Mouse (Mus musculus): ENCODE results near the gene 2810004N23Rik. TPM values are rescaled to one million over a fixed set of nuclear protein-coding genes. Genes with fewer than 3 reads are reported as not detected.
A peak's percentile ranks its signal among the peaks of the same experiment; 100 is the strongest.
"Not testable (repeated sequence)": the region's sequence is repeated elsewhere in the genome, so short reads cannot be mapped to it uniquely, and the experiment has no call there.

The 2810004N23Rik gene
- total RNA-seq, 2 experiments from 2014 or later = 19.5 to 23.3 TPM

- no peak for DNase-seq (ENCODE audit: low spot score in 2 of 2)
Observed at GRCm38 (mm10) chr8:124867126-124867525, 4.2 kb upstream of the 2810004N23Rik start.

DNA sequence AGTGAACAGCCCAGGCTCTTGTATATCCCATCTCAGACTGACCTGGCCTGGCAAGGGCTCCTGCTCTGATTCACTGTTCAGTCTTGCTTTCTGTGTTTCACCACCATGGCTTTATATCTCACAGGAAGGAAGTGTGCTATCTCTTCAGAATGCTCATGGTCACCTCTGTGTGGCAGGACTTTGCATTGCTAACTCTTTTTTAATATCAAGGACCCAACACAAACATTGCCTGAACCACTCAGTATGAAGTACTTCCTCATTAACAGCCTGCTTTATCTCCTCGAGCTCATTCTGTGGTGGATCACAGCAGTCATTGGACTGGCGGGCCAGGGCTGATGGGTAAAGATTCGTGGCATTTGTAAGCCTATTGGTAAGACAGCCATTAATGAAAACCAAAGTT is 3.7 kb upstream of the 2810004N23Rik start:
- no peak for DNase-seq (ENCODE audit: low spot score in 2 of 2)

DNA sequence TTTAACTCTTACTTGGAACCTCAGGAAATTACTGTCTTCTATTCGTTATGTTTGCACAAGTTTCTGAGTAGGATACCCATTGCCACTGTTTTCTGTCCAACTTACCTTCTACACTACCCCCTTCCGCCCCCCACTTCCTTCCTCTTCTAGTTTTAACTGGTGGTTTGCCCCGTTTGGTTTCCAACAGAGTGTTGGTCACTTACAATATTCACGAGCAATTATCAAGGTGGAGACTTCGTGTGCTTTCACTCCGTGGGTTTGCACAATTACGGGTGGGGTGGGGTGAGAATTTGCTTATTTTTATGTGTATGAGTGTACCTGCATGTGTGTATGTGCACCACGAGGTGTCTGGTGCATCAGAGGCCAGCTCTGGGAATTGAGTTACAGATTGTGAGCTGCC is 809 bp upstream of the 2810004N23Rik start:
- DNase-seq (ENCODE audit: low spot score in 2 of 2) = no peak

- no peak for DNase-seq (ENCODE audit: low spot score in 2 of 2)
Observed at GRCm38 (mm10) chr8:124863163-124863677, 300 bp upstream of the 2810004N23Rik start.

DNA sequence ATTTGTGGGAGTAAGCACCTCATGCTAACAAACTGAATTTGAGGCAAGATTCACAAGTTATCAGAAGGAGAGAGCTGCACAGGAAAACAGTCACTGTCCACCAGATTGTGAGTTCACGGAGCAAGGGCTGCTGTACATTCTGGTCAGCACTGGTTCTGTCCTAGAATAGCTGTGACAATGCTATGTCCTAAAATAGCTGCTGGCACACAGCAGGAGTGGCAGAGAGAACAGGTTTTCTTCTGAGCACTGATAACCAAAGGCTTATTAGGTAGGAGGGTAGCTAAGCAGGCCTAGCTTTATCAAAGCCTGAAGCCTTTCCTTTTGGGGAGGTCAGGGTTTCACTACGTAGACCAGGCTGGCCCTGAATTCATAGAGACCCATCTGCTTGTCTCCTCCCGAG is 2.7 kb downstream of the 2810004N23Rik start:
- DNase-seq (ENCODE audit: low spot score in 2 of 2) = no peak

DNA sequence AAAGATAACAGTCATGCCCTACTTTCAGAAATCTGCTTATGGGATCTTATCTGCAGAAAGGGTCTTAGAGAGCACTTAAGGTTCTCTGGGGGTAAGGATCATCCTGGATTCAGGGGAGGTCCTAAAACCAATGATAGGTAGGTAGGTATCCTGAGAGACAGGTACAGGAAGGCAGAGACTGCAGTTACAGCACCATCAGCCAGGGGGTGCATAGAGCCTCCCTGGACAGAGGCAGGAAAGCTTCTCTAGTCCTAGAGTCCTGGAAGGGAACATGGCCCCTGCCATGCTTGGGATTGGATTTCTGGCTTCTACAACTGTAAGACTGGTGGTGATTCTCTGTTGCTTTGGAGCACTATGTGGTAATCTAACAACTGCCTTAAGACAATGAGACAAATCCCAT is 3.5 kb downstream of the 2810004N23Rik start:
- no peak for DNase-seq (ENCODE audit: low spot score in 2 of 2)

GRCm38 (mm10) chr8:124853511-124853910 is 9.4 kb downstream of the 2810004N23Rik start:
- no peak for DNase-seq (ENCODE audit: low spot score in 2 of 2)

DNA sequence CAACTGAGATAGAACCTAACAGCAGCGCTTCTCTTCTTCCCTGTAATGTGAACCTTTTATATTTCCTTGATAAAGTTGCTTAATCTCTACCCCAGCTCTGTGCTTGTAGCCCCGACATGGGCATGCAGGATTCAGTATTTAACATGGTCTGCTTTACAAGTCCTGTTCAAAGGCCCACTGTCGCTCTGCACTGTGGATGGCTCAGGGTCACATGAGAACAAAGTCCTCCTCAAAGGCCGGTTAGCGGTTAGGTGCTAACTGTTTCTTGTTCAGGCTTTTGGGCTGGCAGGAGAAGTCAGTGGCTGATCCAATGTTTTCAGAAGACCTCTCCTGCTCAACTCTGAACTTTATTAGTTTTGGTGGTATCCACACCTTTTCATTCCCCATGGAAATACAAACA is 17.3 kb downstream of the 2810004N23Rik start:
- DNase-seq (ENCODE audit: low spot score in 2 of 2) = no peak

GRCm38 (mm10) chr8:124845131-124845530 is 17.8 kb downstream of the 2810004N23Rik start:
- DNase-seq (ENCODE audit: low spot score in 2 of 2) = no peak

DNA sequence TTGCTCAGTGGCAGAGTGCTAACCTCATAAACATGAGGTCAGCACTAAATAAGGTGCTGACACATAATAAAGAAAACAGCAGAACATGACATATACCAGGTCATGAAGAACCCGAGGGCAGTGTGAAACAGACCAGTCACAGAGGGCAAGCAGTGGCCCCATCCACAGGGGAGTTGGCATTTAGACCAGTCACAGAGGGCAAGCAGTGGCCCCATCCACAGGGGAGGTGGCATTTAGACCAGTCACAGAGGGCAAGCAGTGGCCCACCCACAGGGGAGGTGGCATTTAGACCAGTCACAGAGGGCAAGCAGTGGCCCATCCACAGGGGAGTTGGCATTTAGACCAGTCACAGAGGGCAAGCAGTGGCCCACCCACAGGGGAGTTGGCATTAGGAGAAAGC is 20.0 kb downstream of the 2810004N23Rik start:
- DNase-seq (ENCODE audit: low spot score in 2 of 2) = not testable (repeated sequence)

DNA sequence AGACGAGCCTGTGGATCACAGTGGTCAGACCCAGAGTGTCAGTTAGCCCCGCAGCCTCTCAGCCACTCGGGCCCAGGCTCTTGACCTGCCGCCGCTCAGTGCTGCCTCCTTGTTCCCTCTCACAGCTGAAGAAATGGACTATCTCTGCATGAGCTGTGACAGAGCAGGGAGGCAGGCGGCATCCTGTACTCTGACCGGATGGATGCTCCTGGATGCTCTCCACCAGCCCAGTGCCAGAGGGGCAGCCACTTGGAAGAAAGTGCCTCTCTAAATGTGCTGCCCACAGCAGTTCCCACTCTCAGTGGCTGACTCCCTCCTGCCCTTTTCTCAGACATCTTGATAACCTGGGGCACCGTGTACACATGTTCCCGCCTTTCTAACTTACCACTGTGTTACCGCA is 21.1 kb downstream of the 2810004N23Rik start:
- DNase-seq (ENCODE audit: low spot score in 2 of 2) = no peak

DNA sequence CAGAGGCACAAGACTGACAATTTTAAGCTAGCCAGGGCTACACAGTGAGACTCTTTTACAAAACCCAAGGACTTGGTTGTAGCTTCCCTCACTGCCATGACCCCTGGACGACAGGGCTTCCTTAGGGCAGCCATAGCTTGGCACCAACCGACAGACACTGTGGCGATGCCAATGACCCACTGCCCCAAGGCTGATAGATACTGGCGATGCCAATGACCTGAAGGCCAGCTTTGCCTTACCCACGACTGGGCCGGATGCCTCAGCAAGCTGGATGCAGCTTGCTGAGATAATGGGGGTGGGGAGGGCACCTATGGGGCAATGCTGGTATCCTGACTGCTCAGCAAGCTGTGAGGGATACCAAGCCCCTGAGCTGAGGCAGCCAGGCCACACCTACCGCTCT is 22.0 kb downstream of the 2810004N23Rik start:
- DNase-seq (ENCODE audit: low spot score in 2 of 2) = no peak

GRCm38 (mm10) chr8:124839371-124839770 is 23.5 kb downstream of the 2810004N23Rik start:
- no peak for DNase-seq (ENCODE audit: low spot score in 2 of 2)

GRCm38 (mm10) chr8:124837956-124838355 is 25.0 kb downstream of the 2810004N23Rik start:
- no peak for DNase-seq (ENCODE audit: low spot score in 2 of 2)

GRCm38 (mm10) chr8:124836907-124837306 is 26.0 kb downstream of the 2810004N23Rik start:
- DNase-seq (ENCODE audit: low spot score in 2 of 2) = no peak

DNA sequence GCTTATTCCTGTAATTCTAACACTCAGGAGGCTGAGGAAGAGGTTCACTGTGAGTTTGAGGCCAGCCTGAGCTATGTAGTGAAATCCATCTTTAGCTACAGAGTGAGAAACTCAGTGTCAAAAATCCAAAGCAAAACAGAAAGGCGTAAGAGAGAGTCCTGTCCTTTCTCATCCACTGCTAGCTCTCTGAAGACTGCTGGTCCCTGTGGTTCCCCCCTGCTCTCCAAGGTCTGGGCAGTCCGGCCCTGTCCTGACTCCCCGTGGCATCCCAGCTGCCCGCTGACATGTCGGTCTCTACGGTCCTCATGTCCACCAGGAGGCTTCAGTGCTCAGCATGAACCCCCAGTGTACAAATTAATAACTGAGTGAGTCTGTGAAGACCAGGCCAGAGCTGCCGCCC is 26.6 kb downstream of the 2810004N23Rik start:
- DNase-seq (ENCODE audit: low spot score in 2 of 2) = no peak

DNA sequence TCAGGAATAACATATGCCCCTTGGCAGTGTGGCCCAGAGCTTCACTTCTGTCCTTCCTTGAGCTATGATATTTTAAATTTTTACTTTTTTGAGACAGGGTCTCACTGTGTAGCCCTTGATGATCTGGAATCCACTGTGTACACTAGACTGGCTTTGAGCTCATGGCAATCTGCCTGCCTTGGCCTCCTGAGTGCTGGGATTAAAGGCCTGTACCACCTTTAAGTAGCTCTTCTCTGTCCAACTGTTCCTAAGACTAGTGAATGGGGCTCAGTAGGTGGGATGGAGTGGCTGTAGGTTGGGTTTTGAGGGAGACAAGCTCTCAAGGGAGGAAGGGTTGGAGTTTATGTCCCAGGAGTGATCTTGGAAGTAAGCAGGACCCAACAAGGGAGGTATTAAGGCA is 27.1 kb downstream of the 2810004N23Rik start:
- DNase-seq (ENCODE audit: low spot score in 2 of 2) = no peak

DNA sequence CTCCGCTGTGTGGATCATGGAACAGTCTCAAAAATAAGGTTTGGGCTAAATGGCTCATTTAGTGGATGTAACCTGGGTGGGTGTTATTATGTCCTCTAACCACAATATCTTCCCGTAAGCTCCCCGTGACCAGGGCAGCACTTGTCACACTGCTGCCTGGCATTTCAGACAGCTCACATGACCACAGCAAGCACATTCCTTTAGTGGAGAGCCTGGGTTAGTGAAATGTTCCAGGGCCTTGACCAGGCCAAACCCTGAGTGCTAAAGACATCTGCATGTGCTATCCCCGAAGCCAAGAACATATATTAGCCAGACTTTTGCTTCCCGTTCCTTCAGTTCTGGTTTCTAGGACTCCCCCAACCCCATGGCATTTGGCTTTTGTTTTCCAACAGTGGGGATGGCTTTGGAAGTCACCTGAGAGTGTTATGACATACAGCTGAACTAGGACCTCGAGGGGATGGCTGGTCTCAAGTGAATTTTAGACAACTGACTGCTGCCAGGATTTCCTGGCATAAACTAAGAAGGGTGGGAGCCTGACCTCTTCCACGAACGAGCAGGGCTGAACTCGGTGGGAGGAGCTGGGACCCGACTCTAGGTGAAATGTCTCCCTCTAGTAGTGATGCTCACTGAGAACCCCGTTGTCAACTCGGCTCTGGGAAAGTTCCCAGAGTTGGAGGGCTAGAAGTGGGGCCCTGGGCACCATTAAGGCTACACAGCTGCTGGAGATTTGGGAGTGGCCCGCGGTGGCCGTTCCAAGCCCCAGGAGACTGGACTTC is 29.3 kb downstream of the 2810004N23Rik start:
- DNase-seq (ENCODE audit: low spot score in 2 of 2) = no peak

DNA sequence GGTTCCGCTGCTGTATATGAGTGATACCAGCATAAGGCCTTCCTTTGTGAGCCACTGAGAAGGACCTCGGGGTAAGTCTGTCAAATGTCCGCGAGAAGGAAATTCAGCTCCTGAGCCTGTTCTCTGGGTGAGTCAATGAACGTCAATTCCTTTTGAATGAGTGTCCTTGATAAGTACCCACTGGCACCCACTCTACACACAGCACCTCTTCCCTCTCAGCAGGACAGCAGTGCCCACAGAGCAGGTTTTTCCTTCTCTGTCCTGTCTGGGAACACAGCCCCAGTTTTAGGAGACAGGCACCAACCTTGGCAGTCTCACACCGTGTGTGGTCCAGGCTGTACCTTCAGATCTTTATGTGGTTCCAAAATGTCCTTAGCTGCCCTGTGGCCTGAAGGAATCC is 31.0 kb downstream of the 2810004N23Rik start:
- DNase-seq (ENCODE audit: low spot score in 2 of 2) = no peak

DNA sequence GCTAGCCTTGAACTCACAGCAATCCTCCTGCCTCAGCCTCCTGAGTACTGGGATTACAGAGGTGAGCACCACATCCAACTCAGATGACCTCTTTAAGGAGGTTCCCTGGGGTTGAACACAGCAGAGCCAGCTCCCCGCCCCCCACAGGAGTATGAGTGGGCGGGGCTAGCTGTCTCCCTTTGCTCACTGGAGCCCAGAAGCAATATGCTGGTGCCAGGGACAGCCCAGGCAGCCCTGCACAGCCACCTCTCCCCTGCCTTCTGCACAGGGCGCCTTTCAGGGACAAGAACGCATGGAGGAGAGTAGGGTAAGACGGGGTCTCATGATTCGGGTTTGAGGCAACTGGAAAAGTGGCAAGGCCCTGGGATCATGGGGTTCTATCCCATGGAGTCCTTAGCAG is 31.4 kb downstream of the 2810004N23Rik start:
- DNase-seq (ENCODE audit: low spot score in 2 of 2) = no peak

- no peak for DNase-seq (ENCODE audit: low spot score in 2 of 2)
Observed at GRCm38 (mm10) chr8:124830050-124830449, 32.9 kb downstream of the 2810004N23Rik start.

DNA sequence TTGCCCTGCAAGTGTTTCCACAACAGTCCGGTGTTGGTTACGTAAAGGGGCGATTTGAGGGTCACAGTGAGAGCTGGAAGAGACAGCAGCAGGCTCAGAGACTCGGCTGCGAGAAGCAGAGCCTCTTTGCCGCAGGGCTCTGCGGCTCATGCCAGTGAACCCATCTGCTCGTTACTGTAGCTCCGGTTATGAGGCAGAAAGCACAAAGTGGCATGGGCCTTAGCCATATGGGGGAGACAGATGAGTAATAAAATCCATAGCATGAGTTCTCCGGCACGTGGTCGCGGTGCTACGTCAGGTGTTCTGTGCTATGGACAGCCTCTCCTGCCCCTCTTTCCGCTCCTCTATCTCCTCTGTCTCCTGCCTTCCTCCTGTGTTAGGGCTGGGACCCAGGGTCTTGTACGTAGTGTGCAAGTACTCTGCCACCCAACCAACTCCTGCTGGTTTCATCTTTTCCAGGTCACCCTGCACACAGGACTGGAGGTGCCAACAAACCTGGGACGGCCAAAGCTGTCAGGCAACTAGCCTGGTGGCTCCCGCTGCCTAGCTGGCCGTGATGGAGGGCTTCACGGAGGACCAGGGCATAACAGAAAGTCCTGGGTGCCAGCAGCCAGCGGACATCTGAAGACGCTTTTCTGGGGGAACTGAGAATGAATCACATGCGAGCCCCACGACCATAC is 34.2 kb downstream of the 2810004N23Rik start:
- peak in 1 of 2 experiments; percentile 20 for DNase-seq (ENCODE audit: low spot score in 2 of 2)
